Mouse (Mus musculus) gastrocnemius, postnatal 14 days (tissue): ENCODE results near the gene Cd9. TPM values are rescaled to one million over a fixed set of nuclear protein-coding genes. Genes with fewer than 3 reads are reported as not detected.
"Not testable (repeated sequence)": the region's sequence is repeated elsewhere in the genome, so short reads cannot be mapped to it uniquely, and the experiment has no call there.

Source experiments
- DNase-seq: peaks from one replicate; pipeline ENCODE4 v3.0.0; 2021; ENCODE audit warnings: mixed read lengths
- intact Hi-C: fragments of 180-260 bp; cut with DNase I; formaldehyde crosslinking; loops from one replicate; pipeline ENCODE4 v1.15.1; 2025; ENCODE audit warnings: low total_unique reads
- total RNA-seq, 2 experiments: library from RNA; stranded (reverse); gene quantifications; 2 replicates each; pipeline ENCODE4 v1.2.3; 2021

Cd9 gene
- total RNA-seq, 2 experiments from 2014 or later = 47.6 to 76.0 TPM

DNA sequence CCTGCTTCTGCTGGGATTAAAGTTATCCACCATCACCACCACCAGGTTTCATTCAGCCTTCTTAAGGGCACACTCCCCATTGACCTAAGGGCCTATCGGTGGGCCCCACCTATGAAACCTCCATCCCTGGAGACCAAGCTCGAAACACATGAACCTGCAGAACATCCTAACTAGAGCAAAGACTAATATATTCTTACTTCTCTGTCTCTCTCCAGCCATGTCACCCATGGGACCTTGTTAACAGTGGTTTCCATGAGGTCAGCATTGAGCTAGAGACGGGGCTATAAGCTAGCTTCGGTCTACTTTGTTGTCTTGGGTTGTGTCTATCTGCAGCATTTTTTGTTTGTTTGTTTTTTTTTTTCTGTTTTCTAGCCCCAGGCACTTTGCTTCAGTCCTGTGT lies 11.8 kb upstream of the Cd9 start:
- intact Hi-C loops = no loop called here
- DNase-seq = no peak

DNA sequence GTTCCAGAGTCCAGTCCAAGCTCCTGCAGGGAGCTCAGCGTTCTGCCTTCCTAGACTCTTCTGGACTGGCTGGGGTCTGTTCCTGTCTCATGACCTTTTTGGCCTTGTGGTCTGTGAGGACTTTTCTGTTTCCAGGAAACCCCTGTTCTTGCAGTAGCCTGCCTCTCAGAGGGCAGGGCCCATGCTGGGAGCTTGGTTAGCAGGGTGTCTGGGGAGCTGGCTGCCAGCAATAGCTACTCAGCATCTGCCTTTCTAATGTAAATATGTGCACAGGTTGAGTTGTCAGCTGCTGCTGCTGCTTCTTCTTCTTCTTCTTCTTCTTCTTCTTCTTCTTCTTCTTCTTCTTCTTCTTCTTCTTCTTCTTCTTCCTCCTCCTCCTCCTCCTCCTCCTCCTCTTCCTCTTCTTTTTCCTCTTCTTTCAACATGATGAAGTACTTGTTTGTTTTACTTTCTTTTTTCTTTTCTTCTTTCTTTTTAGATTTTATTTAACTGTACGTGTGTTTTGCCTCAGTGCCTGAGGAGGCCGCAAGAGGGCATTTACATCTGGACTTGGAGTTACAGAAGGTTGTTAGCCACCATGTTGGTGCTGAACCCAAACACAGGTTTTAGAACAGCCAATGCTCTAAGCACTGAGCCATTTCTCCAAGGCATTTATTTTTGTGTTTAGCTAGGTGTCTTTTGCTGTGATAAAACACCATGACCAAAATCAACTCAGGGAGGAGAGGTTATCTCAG lies 10.2 kb upstream of the Cd9 start:
- intact Hi-C loops = no loop called here
- DNase-seq = no peak

DNA sequence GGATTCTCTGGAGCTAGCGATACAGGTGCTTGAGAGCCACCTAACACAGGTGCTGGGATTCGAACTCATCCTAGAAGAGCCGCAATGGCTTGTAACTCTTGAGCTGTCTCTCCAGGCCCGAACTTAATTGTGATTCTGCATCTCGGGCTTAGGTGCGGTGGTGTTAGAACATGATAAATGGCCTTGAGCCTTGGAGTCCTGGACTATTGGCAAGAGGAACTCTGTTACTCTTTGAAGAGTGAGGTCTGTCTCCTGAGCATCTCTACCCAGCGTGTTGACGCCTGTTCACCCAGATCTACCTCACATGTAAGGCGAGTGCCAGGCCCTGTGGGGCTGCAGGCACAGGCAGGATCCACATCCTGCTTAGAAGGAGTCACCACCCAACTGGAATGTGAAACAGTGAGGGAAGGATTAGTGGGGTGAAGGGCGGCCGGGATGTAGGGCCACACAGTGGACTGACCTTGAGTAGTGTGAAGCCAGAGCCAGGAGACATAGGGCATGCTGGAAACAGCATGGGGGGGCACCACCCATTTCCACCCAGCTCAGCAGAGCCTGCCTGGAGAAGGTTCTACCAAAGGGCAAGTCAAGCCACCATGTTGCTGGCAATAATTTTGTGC lies 8.7 kb upstream of the Cd9 start:
- DNase-seq = no peak
- intact Hi-C loops = no loop called here

DNA sequence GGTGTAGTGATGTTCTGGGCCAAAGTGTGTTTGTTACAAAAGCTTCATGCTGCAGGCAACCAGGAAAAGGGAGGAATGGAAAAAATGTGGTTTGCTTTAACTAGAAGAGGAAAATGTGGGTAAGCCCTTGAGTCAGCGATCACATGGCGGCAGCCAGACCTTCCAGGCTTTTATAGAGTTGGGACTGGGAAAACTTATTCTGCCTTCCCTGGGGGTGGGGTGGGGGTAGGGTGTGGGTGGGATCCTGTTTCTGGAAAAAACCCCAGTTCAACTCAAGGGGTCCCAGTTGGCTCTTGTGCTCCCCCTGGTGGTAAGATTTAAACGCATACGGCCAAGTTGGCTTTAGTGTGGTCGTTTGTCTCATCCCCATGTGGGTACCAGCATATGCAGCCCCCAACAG lies 3.5 kb upstream of the Cd9 start:
- intact Hi-C loops = loop anchor here (2.0 kb wide), 1 partner anchor 77 kb away; no protein-coding TSS in a partner anchor
- DNase-seq = peak; percentile 44

DNA sequence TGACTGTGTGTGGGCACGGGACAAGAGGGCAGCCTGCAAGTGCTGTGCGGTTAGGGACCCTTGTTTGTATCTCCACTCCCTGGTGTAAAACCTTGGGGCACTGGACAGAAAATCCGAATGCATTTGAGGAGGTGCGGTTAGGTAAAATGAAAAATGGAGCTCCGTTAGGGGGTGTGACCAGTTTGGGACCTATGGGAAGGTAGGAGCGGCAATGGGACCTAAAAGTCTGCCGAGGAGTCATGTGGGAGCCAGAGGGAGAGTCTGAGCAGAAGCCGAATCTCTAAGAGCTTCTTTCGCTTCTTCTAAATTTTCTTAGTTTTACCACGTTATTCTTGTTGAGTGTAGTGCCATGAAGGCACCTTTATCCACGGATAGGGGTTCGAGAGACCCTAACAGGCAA lies 1.8 kb upstream of the Cd9 start:
- intact Hi-C loops = no loop called here
- no peak for DNase-seq

DNA sequence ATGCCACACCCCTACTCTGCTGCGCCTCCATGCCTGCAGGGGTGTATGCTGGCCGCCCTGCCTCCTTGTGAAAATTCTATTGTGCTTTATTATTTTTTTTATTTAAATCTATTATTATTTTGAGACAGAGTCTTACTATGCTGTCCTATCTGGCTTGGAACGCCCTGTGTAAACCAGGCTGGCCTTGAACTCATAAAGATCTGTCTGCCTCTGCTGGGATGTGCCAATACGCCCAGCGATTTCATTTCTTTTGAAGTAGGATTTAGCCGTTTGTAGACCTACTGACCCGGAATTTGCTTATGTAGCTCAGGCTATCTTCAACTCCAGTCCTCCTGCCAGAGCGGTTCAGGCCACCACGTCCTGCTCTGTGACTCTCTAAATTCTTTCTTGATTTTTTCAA lies 770 bp upstream of the Cd9 start:
- no peak for DNase-seq
- intact Hi-C loops = no loop called here

DNA sequence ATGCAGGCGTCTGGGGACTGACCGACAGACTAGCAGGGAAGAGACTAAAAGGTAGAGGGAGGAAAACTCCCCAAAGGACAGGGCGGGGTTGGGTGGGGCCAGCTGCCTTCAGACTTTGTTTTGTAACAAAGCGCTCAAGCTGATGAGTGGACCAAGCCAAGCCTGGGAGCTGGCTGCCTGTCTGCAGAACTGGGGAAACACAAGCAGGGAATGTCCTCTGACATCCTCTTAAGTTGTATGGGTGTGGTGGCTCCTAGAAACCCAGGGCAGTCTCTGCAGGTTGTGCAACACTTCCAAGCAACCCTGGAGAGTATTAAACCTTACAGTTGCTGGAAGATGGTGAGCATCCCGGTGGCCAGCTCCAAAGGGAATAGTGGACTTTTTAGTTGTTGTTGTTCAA lies 1.4 kb downstream of the Cd9 start:
- intact Hi-C loops = no loop called here
- no peak for DNase-seq

DNA sequence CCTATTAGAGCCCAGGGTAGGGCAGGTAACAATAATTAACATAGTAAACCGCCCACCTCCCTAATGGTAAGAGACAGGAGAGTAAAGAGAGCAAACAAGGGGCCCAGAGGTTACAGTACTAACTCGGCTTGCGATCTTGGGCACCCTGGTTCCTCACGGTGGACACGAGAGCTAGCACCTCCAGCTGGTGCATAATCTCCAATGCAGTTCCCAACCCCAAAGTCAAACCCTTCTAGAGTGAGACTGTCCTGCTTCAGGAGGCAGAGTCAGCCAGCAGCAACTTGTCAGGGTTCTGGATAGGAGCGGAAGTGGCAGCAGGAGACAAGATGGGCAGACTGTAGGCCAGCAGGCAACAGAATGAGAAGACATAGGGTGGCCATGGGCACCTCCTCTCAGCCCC lies 1.9 kb downstream of the Cd9 start:
- intact Hi-C loops = no loop called here
- DNase-seq = no peak

DNA sequence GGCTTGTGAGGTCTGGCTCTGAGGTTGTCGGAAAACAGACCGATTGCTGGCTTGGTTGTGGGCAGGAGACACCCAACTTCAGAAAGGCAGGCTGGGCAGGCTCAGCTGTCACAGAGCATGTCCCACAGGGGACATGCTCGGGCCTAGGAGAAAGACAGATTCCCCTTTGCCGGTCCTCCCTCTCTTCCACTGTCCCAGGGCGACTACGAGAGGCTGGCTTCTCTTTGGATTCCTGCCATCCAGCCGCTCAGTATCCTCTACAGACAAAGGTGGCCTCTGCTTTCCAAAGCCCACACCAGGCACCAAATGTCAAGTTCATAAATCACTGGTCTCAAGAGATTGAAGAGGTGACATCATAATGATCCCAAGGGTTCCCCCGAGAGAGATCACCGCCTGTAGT lies 2.6 kb downstream of the Cd9 start:
- DNase-seq = no peak
- intact Hi-C loops = no loop called here

DNA sequence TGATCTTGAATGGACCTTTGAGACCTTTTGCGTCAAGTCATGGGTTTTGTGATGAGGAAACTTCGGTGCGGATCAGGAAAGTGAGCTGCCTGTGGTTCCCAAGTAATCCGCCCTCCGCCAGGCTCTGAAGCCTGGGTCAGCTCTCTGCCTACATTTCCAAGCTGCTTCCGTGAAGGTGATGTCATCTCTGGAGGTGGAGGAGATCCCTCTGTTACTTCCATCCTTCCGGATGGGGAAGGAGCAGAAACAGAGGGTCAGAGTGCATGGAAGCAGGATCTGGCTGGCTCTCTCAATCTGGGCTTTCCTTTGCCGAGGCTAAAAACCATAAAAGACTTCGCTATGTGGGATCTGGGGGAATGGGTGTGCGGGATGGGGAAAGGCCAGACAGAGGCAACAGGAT lies 3.2 kb downstream of the Cd9 start:
- intact Hi-C loops = no loop called here
- no peak for DNase-seq

DNA sequence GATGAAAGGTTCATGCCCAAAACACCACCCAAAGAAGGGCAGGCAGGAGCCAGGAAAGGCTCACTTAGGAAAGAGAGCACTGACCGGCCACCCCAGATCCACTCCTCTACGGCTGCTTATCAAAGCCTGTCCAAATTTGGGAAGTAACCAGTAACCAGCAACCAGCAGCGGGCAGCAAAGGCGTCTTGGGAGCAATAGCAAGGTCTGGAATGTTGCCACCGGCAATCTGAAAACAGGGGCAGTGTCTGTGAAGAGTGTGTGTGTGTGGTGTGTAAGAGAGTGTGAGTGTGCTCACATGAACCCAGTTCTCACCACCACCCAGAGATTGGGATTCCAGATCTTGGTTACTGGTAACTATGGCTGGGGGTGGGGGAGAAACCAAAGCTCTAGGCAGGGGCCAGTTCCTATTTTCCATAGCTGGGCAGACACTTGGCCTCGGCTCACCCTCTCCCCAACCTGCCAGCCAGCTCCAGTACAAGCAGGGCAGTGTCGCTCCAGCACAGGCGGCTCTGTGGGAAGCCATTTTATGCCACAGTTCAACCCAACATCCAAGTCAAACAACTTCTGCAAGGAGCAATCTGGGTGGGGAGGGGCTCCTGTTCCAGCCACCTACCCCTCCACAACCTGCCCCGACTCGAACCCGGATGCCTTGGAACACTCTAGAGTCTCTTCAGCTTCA lies 4.6 kb downstream of the Cd9 start:
- intact Hi-C loops = no loop called here
- no peak for DNase-seq

DNA sequence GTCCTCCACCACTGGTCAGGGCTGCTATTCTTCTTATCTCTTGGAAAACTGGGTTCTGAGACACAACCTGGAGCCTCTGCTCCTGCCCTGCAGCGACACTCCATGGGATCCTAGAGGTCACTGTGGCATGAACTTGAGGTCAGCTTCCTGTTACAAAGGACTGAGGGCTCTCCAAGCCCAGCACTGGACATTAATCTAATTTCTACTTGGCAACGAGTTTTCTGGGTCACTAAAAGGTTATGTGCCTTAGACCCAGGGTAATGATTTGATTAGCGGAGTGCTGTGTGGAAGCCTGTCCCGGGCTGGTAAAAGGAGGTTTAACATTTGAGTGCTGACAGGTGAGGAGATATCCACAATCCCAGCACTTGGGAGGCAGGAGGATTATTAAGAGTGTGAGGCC lies 9.0 kb downstream of the Cd9 start:
- DNase-seq = no peak
- intact Hi-C loops = no loop called here

DNA sequence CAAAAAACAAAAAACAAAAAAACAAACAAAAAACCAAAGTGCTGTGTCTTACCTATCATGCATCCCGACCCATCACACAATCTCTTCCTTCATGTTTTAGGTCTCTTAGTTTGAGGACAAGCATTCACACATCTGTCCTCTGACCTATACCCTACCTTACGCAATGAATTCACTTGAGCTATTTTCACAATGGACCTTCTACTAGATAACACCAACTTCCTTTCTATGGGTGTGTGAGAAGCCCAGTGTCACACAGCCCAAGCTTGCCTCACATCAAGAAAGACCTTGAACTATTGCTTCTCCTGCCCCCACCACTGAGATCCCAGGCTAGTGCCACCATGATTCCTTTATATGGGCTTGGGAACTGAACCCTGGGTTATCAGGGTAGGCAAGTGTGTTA lies 9.9 kb downstream of the Cd9 start:
- no peak for DNase-seq
- intact Hi-C loops = no loop called here

DNA sequence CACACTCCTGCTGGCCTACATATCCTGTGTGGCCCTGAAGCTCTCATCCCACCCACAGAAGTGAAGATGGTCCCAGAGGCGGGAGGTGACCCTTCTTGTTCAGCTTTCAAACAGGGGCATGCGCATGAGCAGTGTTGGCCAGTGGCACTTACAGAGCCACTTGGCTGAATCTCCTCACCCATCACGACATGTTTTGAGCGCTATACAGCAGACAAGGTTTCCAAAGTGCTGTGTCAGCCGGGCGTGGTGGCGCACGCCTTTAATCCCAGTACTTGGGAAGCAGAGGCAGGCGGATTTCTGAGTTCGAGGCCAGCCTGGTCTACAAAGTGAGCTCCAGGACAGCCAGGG lies 10.3 kb downstream of the Cd9 start:
- intact Hi-C loops, DNase-seq: not testable (repeated sequence)

DNA sequence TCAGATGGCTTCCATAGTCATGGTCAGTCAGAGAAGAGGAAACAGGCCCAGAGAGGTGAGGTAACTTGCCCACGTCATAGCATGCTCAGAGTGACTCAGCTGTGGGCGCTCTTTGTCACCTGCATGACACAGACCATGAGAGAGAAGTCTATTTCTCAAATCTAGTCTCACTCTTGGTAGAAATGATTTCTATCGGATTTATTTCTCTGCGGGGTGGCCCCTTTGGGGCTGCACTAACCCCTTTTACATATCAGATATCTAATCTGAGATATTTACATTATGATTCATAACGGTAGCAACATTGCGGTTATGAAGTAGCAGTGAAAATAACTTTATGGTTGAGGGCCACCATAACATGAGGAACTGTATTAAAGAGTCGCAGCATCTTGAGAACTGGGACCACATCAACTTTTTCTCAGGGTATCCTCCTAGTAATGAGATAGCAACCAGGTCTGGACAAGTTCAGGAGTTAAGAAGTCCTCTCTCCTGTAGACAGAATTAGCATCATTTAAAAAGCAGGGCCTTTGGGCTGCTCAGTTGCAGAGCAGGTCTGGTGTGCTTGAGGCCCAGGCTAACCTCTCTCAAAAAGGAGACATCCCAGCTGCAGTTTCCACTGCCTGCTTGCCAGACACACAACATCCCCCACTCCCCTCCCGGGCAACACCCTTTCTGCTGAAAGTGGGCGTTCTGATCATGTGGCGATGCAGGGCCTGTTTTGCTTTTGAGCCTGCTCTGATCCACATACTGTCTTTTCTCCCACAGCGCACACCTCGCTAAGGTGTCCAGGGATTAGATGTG lies 10.9 kb downstream of the Cd9 start:
- intact Hi-C loops = no loop called here
- no peak for DNase-seq

DNA sequence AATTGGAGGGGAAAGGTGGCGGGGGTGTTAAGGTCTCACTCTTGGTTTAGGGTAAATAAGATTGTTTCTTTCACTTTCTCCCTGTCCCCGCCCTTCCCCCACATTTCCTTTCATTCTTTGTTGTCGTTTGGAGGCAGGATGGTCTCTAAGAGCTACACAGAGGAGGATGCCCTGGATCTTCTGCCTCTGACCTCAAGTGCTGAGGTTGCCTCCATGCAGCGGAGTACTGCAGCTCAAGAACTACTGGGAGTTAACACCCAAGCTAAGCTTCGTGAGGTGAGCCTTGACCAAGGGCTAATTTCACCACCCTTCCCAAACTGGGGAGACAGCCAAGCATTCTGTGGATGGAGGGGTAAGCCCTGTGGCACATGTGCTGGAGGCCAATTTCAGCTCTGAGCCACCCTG lies 12.2 kb downstream of the Cd9 start:
- intact Hi-C loops = no loop called here

DNA sequence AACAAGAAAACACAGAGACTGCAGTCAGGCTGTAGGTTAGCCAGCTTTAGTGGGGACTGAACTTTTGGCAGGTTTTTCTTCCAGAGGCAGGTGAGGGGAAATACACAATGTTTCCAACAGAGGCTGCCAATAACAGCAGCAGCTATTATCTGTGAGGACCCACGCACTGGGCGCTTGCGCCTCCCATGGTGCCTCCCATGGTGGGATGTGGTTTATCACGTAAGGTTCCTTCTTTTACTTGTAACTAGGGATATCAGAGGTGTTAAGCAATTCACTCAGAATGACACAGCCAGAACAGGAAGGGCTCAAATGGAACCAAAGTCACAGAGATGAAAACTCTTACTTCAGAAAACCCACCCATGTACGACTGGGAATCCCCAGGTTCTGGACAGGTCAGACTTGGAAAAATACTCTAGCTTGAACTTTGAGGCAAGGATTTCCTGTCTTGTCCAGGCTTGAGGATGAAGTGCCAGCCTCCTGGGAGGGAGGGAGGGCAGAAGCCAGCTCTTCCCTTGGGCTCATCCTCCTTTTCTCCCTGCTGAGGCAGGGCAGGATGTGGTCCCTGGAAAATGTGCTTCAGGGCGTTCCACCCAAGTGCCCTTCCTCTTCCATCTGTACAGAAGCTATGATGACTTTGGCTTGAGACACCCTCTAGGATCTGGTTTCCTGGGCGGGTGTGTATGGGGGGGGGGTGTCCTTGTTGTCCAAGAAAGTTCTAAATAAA lies 12.8 kb downstream of the Cd9 start:
- DNase-seq = no peak
- intact Hi-C loops = no loop called here

More for the DNA sequence above, 12.2 kb downstream of the Cd9 start:
- no peak for DNase-seq

DNA sequence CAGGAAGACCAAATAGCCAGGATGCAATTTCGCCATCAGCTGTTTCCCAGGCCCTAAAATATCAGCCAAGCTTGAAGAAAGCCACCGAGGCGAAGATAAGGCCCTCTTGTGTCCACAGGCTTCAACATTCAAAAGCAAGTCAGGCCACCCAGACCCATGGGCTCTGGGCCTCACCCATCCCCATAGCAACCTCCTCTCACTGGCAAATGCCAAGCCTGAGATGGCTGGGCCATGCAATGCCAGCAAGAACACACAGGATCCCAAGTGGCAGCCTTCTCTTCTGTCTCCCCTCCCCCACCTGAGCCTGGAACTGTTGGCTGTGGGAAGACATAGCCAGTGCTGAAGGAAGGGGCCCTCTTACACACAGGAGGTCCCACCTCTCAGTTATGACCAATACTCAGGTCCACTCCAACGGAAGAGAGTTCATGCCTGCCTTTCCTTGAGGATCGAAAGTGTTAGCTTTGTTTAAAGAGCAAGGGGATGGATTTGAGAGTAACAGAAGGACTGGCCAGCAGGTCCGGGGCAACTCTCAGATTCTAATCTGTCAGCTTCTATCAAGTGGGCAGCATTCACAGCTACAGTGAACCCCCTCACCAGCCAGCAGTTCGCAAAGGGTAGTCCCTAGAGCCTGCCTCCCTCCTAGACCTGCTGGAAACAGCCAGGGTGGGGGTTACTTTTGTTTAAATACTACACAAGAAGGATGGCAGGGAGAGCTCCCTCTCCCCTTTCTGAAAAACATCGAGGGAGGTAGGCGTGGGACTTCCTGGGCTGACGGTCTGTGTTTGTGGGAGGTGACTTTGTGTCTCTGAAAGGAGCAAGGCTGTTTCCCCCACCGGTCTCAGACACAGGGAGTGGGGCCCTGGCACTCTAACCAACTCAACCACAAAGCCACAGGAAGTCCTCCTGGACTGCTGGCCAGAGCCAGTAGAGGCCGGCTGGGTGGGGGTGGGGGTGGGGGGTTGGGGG lies 13.9 kb downstream of the Cd9 start:
- DNase-seq = no peak
- intact Hi-C loops = no loop called here

DNA sequence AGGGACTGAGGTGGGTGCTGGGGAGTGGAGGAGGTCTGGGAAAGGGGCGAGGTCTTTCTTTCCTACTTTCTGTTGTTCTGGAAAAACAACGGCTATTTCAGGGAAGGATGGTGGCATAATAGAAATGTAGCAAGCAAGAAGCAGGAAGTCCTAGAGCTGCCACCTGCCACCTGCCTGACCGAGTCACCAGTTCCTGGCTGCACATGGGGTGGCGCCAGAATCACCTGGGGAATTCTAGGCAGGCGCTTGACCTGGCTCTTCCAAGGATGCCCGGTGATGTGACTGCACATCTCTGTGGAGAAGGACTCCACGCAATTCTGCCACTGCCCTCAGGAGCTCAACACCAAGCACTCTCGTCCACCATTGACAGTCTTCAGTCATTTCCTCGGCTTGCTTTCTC lies 15.2 kb downstream of the Cd9 start:
- DNase-seq = no peak
- intact Hi-C loops = no loop called here
